Mouse (Mus musculus) neural tube, embryonic 12.5 days (tissue): Measurements from ENCODE around the gene Gm4175. TPM values are rescaled to one million over a fixed set of nuclear protein-coding genes. Genes with fewer than 3 reads are reported as not detected.
"Not testable (repeated sequence)": the region's sequence is repeated elsewhere in the genome, so short reads cannot be mapped to it uniquely, and the experiment has no call there.

Experiments
- ATAC-seq: fragments of 200-750 bp; cut with Nextera tagmentation; 2 replicates; pipeline ENCODE4 v1.8.0; 2017; ENCODE audit warnings: low read depth, mild to moderate bottlenecking, moderate TSS enrichment, moderate library complexity; ENCODE audit not compliant: low FRiP score
- H3K27ac ChIP-seq: fragments of 300-500 bp; sonication (generic); 2 replicates; pipeline ENCODE4 v1.5.1; 2016
- H3K27me3 ChIP-seq: fragments of 300-500 bp; sonication (generic); replicated peaks from 2 replicates; pipeline ENCODE4 v1.6.1; 2016; ENCODE audit warnings: mild to moderate bottlenecking
- H3K36me3 ChIP-seq: fragments of 300-500 bp; sonication (generic); 2 replicates; pipeline ENCODE4 v1.6.1; 2016; ENCODE audit warnings: mild to moderate bottlenecking
- H3K4me1 ChIP-seq: fragments of 300-500 bp; sonication (generic); 2 replicates; pipeline ENCODE4 v1.6.1; 2016
- H3K4me2 ChIP-seq: fragments of 300-500 bp; sonication (generic); replicated peaks from 2 replicates; pipeline ENCODE4 v1.6.1; 2016; ENCODE audit warnings: mild to moderate bottlenecking
- H3K4me3 ChIP-seq: fragments of 300-500 bp; sonication (generic); 2 replicates; pipeline ENCODE4 v1.5.1; 2016
- H3K9ac ChIP-seq: fragments of 300-500 bp; sonication (generic); 2 replicates; pipeline ENCODE4 v1.6.1; 2016; ENCODE audit warnings: mild to moderate bottlenecking
- H3K9me3 ChIP-seq: fragments of 300-500 bp; sonication (generic); 2 replicates; pipeline ENCODE4 v1.6.1; 2016; ENCODE audit warnings: mild to moderate bottlenecking
- WGBS: fragments of 180-500 bp; shearing (Covaris S2); methylation state at CpG from one replicate; pipeline ENCODE4 v1.1.7; 2016; 5-methylcytosine and 5-hydroxymethylcytosine counted together
- polyA plus RNA-seq: library from polyadenylated mRNA; unstranded; fragments of >200 nt; fragmentation: Nextera tagmentation; extraction: Ambion mirVana; gene quantifications from 2 replicates; pipeline ENCODE4 v1.2.1, GENCODE M21; 2016

Gene Gm4175
- polyA plus RNA-seq, result not detected in 2 replicates

DNA sequence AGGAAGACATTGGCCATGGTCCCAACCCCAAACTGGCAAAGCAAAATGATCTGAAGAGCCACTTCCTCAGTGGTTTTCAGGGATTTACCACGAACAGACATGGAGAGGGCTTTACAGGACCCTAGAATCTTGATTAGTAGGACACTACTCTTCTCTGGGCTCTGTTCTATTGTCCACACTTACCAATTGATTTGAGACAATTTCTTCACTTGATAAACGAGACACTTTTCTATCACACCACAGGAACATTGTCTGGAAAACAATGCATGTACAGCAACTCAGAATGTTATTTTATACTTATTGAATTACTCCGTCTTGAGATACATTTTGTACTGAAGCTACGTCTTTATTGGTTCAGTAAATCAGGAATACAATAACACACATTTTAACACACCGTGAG is at the start of gene Gm4175:
TSS of gene Gm4175 (minus strand) at position 101 of the 400 bp plus-strand sequence.
- not testable (repeated sequence) for H3K9me3 ChIP-seq, H3K4me1 ChIP-seq, H3K4me2 ChIP-seq, H3K4me3 ChIP-seq, H3K36me3 ChIP-seq, H3K9ac ChIP-seq, H3K27ac ChIP-seq, ATAC-seq, H3K27me3 ChIP-seq
- WGBS, result no CpG with 5 or more reads among the region's 5 CpGs

DNA sequence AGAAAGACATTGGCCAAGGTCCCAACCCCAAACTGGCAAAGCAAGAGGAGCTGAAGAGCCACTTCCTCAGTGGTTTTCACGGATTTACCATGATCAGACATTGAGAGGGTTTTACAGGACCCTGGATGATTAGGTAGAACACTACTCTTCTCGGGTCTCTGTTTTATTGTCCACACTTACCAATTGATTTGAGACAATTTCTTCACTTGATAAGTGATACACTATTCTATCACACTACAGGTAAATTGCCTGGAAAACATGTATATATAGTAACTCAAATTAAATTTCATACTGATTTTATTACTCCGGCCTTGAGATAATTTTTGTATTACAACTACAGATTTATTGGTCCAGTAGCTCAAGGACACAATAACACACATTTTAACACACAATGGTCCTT is 35.4 kb upstream of the Gm4175 start, which contains the start of gene Gm4177:
TSS of gene Gm4177 (minus strand) at position 101 of the 400 bp plus-strand sequence.
- not testable (repeated sequence) for H3K27ac ChIP-seq, H3K36me3 ChIP-seq, ATAC-seq, H3K9me3 ChIP-seq, H3K4me2 ChIP-seq, H3K27me3 ChIP-seq, H3K4me3 ChIP-seq, H3K4me1 ChIP-seq, H3K9ac ChIP-seq
- no CpG with 5 or more reads among the region's 3 CpGs for WGBS

Other genes starting within 250 kb of the Gm4175 start
- not detected in 2 replicates for gene Vmn1r130, start 249.7 kb downstream of the Gm4175 start, polyA plus RNA-seq
- gene Vmn1r131, start 215.4 kb downstream of the Gm4175 start, polyA plus RNA-seq, result not detected in 2 replicates
- gene Vmn1r132, start 147.4 kb downstream of the Gm4175 start, polyA plus RNA-seq, result not detected in 2 replicates
- gene Gm4177, start 35.3 kb upstream of the Gm4175 start, polyA plus RNA-seq, result not detected in 2 replicates
- gene Vmn1r135, start 70.9 kb upstream of the Gm4175 start, polyA plus RNA-seq, result not detected in 2 replicates
- gene Gm5725, start 82.8 kb upstream of the Gm4175 start, polyA plus RNA-seq, result not detected in 2 replicates
- not detected in 2 replicates for gene Gm5891, start 159.8 kb upstream of the Gm4175 start, polyA plus RNA-seq
- not detected in 2 replicates for gene Vmn1r137, start 233.1 kb upstream of the Gm4175 start, polyA plus RNA-seq